Mouse (Mus musculus) kidney, adult 11 months (tissue): ENCODE data around the gene Nkrf.
"Not testable (repeated sequence)": the region's sequence is repeated elsewhere in the genome, so short reads cannot be mapped to it uniquely, and the experiment has no call there.

ENCODE experiments used
- DNase-seq: peaks from one replicate; pipeline ENCODE4 v3.0.0; 2022

Nkrf gene

GRCm38 (mm10) chrX:36902321-36903114 lies at the start of gene Nkrf:
Nkrf (minus strand) TSS chrX:36902899.
- peak; percentile 6 for DNase-seq

GRCm38 (mm10) chrX:36941106-36941505 lies 38.4 kb upstream of the Nkrf start:
- no peak for DNase-seq

GRCm38 (mm10) chrX:36939806-36940413 lies 37.2 kb upstream of the Nkrf start:
- peak; percentile 15 for DNase-seq

GRCm38 (mm10) chrX:36935326-36935966 lies 32.7 kb upstream of the Nkrf start:
- DNase-seq, result no peak

GRCm38 (mm10) chrX:36930574-36930973 lies 27.9 kb upstream of the Nkrf start:
- DNase-seq, result no peak

GRCm38 (mm10) chrX:36929694-36930093 lies 27.0 kb upstream of the Nkrf start:
- DNase-seq, result no peak

GRCm38 (mm10) chrX:36928791-36929190 lies 26.1 kb upstream of the Nkrf start:
- no peak for DNase-seq

- DNase-seq, result no peak
These were observed 18.6 kb upstream of the Nkrf start for GRCm38 (mm10) chrX:36921346-36921745.

- DNase-seq, result no peak
These were observed 15.1 kb upstream of the Nkrf start for GRCm38 (mm10) chrX:36917749-36918148.

- peak; percentile 18 for DNase-seq
These were observed 8.6 kb upstream of the Nkrf start for GRCm38 (mm10) chrX:36911343-36911742.

- DNase-seq, result no peak
These were observed 3.8 kb upstream of the Nkrf start for GRCm38 (mm10) chrX:36906539-36906938.

GRCm38 (mm10) chrX:36903115-36903768 lies 543 bp upstream of the Nkrf start:
- DNase-seq, result peak; percentile 91

GRCm38 (mm10) chrX:36901655-36902054 lies 1.0 kb downstream of the Nkrf start:
- DNase-seq, result no peak

- DNase-seq, result not testable (repeated sequence)
These were observed 3.8 kb downstream of the Nkrf start for GRCm38 (mm10) chrX:36898931-36899330.

- DNase-seq, result no peak
These were observed 18.0 kb downstream of the Nkrf start for GRCm38 (mm10) chrX:36884719-36885118.

- DNase-seq, result no peak
These were observed 28.0 kb downstream of the Nkrf start for GRCm38 (mm10) chrX:36874704-36875128.

- DNase-seq, result peak; percentile 90
These were observed 28.5 kb downstream of the Nkrf start for GRCm38 (mm10) chrX:36874178-36874696.

- DNase-seq, result no peak
These were observed 28.9 kb downstream of the Nkrf start, which contains the start of the genes Ube2a and C330007P06Rik for GRCm38 (mm10) chrX:36873765-36874164. Ube2a (plus strand) TSS chrX:36873900. C330007P06Rik (minus strand) TSS chrX:36874111.

- DNase-seq, result no peak
These were observed 32.3 kb downstream of the Nkrf start for GRCm38 (mm10) chrX:36870372-36870771.

- no peak for DNase-seq
These were observed 37.9 kb downstream of the Nkrf start for GRCm38 (mm10) chrX:36864609-36865328.

- peak; percentile 83 for DNase-seq
These were observed 38.7 kb downstream of the Nkrf start for GRCm38 (mm10) chrX:36863766-36864608.
